Mouse (Mus musculus): ENCODE results near the gene Lmo1.

Lmo1 gene

DNA sequence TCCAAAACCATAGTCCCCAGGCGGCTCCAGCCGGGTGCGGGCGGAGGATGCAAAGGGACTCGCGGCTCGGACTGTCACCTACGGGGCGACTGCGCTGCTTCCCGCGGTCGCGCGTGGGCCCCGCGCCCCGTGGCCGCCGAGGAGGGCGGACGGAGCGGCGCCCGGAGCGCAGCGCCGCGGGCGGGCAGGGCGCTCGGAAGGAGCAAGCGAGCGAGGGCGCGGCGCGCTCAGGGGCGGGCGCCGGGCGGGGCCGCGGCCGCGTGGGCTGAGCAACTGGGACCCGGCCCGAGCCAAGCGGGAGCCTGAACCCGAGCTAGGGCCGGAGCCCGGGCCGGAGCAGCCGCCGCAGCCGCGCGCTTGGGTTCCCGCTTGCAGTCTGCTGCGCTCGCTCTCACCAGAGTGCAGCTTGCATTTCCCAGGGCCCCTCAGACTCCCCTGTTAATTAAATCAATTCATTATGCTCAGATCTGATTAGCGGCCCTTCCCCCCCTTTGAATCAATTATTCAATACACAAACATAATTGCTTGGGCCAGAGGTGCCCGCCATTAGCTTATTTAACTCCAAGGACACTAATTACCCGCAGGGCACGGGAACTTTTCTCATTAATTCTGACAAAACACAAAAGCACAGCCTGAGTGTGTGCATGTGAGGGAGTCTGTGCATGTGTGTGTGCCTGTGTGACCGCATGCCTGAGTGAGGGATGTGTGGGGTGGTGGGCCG is at the start of gene Lmo1:
Gene Lmo1 (minus strand): TSS at position 259 of the 721 bp plus-strand sequence.
- in situ Hi-C loops (cut with MboI, MseI): no loop called here

DNA sequence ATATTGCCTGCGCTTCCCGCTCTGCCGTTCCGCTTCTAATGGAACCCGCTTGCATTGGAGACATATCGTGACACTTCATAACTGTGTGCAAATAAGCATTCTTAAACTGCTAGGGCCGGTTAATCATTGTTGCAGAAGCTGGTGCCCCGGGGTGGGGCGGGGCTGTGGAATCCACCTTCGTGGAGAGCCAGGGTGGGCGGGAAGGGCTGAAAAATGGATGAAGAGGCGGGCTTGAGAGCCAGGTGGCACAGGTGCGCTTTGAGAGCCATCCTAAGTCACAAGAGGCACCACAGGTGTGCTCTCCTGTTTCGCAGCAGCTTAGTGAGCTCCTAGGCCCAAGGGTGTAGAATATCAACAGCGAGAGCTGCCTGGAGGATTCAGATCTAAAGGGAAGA is 46.7 kb upstream of the Lmo1 start:
- in situ Hi-C loops (cut with MboI, MseI): no loop called here

DNA sequence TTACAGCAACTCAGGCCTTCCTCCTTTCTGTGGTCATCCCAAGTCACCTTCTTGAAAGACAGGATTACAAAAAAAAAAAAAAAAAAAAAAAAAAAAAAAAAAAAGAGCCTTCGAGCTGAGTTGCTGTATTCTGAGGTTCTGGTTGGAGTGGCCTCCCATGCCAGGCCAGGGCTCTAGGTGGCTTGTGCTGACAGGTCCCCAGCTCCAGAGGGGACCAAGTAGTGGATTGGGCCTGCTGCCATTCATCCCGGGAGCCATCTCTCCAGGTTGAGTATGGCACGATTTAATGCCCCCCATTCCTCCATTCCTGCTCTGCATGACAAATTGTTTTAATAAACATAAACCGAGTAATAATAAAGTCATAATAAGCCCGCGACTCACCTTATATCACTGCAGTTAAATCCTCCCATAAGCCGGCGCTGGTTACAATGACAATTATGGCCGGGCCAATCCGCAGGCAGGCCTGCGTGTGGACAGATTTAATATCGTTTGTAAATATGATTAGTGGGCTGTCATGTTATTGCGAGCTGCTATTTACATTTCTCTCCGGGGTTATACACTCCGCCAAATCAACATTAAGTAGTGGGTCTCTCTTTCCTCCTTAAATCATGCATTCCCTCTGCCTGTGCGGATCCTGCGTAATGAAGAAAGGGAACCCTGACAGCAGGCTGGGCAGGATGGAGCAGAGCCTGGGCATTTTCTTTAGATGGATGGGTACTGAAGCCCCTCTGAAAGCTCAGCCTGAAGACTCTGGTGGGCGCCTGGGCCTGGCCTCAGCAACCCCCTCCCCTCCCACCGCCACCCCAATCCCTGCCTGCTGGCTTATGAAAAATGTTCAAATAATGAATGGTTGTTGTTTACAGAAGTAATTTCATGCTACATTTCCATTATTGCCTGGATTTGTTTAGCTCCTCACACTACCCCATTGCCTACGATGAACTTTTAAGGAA is 46.0 kb upstream of the Lmo1 start:
- in situ Hi-C loops (cut with MboI, MseI): no loop called here

DNA sequence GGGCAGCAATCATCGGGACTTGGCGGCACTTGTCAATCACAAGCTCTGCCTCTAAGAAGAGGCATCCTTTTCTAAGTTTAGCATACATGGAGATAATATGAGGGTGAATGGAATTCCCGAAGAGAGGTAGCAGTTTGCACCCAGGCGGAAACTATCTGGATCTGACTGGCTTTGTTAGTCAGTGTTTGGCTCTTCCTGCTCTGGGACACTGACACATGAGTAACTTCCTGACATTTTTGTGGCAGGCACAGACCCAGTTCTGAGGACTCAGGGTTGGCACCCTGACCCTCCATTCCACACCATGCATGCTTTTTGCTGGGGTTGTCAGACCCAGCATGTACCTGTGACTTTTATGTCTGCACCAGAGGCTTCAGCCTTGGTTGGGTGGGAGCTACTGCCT is 45.0 kb upstream of the Lmo1 start:
- in situ Hi-C loops (cut with MboI, MseI): no loop called here

DNA sequence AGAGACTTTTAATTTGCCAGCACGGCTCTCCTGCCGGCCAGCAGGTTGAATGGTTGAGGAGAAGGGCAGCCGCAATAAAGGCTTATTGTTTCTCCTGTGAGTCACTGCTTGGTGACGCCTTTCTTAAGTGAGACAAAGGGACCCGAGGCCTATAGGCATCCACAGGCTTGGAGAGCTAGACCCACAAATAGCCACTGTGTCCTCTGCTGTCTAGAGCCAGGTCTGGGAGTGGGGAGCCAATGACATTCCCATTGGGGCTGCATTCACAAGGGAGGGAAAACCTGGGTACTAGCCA is 43.9 kb upstream of the Lmo1 start:
- in situ Hi-C loops (cut with MboI, MseI): no loop called here

DNA sequence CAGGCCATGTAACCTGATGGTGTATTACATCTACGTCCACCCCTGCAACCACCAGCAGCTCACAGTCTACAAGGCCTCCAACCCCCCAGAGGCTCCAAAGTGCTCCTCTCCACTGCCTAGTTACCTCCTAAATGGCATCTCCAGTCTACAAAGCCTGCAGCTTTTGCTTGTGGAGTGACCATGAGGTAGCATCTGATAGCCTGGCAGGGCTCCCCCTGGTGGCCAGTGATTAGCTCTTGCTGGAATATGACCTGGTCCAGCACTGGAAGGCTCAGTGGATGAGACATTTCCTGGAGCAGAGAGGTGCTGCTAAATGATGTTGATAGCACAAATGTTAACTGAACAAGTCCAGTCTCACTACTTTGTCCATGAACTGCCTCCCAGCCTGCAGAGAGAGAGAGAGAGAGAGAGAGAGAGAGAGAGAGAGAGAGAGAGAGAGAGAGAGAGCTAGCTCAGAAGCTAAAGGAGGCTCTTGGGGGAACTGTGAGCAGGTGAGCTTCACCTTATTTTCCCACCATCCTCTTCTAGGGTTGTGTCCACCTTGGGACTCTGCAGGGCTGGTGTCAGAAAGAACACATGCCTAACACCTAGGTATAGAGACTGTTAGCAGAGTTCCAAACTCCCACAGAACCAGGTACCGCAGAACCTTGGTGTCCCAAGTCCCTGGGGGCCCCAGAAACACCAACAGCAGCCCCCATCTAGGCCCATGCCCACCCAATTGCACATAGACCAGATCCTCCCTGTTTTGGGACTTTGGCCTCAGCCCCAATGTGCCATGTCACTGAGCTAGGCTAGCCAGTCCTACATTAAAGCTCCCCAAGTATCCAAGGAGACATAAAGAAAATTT is 43.3 kb upstream of the Lmo1 start:
- in situ Hi-C loops (cut with MboI, MseI): no loop called here

DNA sequence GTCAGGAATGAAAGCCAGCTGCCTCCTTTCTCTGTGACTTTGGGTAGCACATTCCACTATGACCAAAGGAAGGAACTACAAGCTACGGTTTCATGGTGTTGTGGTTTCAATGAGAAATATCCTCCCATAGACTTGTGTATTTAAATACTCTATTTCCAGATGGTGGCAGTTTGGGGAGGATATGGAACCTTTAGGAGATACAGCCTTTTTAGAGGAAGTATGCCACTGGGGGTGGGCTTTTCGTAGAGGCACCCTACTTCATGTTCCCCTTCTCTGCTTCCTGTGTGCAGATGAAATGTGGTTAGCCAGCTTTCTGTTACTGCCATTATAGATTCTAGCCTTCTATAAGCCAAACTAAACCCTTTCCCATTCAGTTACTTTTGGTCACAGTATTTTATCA is 34.8 kb upstream of the Lmo1 start:
- in situ Hi-C loops (cut with MboI, MseI): no loop called here

DNA sequence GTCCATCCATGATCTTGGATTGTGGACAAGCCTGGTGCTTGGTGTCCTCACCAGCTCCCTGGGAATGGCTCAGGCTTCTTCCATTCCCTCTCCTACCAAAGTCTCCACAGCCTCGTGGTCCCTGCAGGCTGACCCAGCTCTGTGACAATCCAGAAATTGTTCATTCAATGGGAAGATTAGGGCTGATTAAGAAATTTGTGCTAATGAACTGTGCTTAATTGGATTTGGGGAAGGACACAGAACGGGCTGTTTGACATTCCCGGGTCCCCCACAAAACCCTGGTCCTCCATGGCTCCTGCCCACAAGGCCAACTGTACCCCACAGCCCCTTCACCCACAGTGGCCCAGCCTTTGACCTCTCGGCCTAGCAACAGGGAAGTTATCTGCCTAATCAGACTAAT is 32.8 kb upstream of the Lmo1 start:
- in situ Hi-C loops (cut with MboI, MseI): no loop called here

DNA sequence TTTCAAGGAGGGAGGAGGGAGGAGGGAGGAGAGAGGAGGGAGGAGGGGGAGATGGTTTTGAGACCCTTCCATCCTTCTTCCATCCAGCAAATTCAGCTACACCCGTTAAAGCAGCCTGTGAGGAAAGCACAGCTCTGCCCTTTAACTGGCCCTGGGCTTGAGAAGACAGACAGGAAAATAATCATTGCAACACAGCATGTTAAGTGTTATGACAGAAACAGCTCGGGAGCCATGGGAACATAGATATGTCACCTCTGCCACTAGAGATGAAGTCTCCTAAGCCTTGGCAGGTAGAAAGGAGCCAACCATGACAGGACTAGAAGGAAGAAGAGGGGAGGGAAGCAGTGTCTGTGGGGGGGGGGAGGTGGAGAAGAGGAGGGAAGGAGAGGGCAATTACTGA is 31.4 kb upstream of the Lmo1 start:
- in situ Hi-C loops (cut with MboI, MseI): no loop called here

DNA sequence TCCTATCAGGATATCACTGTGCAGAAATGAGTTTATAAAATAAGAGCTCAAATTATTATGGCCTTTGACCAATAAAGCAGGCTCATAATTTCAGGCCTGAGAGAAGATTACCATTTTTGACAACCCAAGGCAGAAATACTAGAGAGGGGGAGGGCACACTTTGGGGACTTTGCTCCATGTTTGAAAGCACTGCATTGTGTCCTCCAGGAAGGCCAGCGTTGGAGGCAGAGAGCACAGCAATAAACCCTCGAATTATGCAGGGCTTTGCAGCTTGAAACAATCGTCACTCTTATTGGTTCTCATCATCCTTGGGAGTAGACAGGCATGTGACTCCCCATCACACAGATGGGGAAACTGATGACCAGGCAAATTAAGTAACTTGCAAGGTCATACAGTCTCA is 28.1 kb upstream of the Lmo1 start:
- in situ Hi-C loops (cut with MboI, MseI): no loop called here

DNA sequence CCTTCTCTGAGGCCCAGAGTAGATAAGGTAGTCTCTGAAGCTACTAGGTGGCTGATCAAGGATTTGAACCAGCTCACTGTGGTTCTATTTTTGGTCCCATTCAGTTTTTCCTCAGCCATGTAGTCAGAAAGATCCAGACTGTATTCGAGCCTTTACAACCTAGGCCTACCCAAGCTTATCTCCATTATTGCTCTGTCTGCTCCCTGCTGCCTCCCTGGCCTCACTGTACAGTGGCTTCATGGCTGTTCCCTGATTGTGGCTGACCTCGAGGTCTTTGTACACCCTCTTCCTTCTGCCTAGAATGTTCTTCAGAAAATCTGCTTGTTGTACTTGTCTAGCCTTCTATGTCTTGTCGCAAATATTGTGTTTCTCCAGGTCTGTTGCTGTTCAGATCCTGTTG is 25.6 kb upstream of the Lmo1 start:
- in situ Hi-C loops (cut with MboI, MseI): no loop called here

DNA sequence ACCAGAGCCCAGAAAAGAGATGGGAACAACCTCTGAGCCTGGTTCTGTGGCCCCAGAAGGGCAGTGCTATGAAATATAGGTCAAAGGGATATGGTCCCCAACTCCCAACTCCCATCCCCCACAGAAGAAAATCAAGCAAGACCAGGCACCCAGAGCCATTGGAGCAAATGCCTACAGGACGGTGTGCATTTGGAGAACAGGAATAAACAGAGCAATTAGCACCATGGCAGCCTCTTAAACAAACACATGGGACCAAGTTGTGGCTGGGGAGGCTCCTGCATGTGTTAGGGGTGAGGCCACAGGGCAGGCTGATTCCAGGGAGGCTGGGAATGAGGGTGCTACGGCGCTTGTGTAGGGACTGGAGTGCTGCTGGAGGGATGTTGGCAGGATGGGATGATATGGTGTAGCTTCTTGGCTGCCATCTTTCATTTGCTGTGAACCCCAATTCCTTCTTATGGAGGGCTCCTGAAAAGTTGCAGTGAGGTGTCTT is 22.2 kb upstream of the Lmo1 start:
- in situ Hi-C loops (cut with MboI, MseI): no loop called here

DNA sequence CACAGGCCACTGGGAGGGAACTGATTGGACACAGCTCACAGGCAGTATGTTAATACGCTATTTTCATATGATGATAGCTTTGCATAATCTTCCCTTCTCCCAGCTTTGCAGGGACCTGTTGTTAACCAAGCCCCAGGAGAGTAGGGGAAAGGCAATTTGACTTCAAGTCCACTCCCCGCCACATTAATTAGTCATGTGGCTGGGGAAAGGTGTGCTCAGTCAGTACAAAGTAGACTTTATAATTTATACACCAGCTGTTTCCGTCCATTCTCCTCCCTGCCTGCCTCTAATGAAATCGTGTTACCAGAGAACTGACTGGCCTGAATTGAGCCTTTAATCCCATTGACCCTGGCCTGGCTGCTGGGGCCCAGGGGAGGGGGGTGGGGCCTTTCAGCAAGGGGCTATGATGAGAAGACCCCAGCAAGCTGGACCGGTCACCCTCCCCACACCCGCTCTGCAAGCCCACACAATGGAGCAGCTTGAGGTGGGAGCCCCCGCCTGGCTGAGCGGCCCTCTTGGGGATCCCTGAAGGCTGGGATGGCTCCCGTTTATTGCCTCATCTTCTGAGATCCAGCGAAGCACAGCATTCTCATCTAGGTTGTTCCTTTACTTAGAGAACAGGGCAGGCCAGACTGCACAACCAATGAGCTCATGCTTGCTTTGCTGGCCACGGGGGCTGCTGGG is 21.5 kb upstream of the Lmo1 start:
- in situ Hi-C loops (cut with MboI, MseI): no loop called here

DNA sequence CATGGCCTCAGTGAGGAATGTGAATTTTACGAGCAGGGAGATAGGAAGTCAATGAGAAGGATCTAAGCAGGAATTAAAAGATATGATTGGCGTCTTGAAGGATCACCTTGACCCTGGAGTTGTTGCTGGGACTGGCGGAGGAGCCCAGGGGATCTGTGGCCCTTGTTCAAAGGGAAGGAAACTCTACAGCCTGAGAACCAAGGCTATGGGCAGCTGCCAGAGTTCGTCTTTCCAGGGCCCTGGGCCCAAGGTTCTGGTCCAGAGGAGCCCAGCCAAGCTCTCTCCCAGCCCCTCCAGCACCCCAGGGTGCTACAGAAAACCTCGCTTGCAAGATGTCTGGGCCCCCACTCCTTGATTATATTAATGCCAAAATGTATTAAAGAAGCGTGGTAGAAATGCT is 21.0 kb upstream of the Lmo1 start:
- in situ Hi-C loops (cut with MboI, MseI): no loop called here

DNA sequence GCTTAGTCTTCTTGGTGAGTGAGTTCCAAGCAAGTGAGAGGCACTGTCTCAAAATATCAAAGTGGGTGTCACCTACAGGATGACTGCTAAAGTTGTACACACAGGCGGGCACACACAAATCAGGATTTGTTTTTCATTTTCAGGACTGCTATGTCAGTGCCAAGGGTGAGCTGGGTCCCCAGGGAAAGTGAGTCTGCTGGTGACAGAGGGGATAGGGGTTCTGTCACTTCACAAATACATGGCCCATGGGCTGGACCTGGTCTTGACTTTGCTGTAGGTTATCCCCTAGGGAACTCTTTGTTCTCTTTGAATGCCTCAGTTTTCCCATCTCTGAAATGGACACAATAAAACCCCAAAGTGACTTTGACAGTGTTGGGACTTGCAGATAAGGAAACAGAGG is 19.8 kb upstream of the Lmo1 start:
- in situ Hi-C loops (cut with MboI, MseI): no loop called here

DNA sequence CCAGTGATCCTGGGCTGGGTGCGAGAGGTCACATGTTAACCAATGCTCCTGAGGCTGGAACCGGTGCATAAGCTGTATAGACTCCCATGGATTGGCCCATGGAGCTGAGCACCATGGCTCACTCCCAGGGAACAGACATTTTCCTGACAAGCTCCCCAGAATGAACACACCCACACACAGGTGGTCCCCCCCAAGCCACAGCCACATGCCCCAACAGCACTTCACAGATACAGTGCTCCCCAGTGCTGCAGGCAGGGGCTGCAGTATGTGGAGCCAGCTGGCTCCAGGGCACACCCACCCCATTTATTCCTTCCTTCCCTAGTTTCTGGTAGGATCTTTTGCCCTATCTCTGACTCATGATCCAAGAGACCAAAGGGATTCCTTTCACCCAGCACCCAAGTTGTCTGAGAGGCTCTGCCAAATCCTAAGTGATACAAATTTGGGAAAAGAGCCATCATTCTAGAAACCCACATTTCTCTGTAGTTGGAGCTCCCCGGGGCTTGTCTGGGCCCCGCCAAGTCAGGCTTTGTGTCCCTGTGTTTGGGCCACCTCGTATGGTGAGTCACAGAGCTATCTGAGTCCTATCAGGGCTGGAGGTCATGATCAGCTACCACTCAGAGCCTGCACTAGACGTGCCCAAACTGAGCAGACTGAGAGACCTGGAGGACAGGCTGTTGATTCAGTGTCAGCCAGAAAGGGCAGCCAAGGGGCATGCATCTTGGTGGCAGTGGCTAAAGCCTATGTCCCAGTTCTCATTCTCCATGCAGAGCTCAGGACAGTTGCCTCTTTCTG is 12.4 kb upstream of the Lmo1 start:
- in situ Hi-C loops (cut with MboI, MseI): no loop called here

DNA sequence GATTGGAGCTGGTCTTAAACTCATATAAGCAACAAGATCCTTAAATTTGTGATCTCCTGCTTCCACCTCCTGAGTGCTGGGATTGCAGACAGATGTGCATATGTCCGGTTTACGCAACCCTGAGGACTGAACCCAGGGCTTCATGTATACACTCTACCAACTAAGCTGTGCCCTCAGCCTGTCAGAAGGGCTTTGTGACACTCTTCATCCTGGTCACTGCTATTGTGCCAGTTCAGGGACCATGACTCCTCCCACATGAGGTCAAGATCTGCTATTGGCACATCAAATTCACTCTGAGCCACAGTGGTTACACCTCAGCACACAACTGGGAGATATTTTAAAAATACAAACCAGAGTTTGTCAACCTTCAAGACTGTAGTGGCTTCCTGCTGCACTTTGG is 11.0 kb upstream of the Lmo1 start:
- in situ Hi-C loops (cut with MboI, MseI): no loop called here

DNA sequence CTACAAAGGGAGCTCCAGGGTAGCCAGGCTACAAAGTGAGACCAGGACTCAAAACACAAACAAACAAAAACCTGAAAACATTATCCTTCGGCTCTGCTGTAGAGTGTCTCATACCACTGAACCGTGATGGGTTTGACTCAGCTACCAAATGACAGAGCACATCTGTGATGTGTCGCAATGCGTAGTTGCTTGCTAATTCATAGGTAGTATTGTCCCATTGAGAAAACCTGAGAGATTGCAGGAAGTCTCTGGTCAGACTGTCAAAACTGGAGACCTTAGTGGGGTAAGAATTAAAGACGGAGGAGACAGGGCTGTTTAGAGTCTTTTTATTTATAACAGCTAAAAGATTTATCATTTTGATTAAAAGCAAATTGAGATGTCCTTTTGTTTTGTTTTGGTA is 10.6 kb upstream of the Lmo1 start:
- in situ Hi-C loops (cut with MboI, MseI): no loop called here

DNA sequence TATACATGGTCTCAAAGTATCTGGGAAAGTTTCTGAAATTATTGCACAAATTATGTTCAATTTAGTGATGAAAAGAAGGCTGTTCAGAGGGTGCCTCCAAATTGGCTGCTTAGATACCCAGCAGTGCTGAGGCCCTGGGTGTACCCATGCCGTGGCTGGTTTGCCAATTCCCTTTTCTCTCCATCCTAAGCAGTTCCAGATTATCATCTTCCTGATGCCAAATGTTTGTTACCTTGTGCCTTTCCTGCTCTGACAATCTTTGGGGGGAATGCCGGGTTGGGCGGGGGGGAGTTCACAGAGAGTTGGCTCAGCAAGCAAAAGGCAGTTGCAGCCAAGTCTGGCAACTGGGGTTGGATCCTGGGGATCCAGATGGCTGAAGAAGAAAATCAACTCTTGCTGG is 1.7 kb upstream of the Lmo1 start:
- in situ Hi-C loops (cut with MboI, MseI): no loop called here

DNA sequence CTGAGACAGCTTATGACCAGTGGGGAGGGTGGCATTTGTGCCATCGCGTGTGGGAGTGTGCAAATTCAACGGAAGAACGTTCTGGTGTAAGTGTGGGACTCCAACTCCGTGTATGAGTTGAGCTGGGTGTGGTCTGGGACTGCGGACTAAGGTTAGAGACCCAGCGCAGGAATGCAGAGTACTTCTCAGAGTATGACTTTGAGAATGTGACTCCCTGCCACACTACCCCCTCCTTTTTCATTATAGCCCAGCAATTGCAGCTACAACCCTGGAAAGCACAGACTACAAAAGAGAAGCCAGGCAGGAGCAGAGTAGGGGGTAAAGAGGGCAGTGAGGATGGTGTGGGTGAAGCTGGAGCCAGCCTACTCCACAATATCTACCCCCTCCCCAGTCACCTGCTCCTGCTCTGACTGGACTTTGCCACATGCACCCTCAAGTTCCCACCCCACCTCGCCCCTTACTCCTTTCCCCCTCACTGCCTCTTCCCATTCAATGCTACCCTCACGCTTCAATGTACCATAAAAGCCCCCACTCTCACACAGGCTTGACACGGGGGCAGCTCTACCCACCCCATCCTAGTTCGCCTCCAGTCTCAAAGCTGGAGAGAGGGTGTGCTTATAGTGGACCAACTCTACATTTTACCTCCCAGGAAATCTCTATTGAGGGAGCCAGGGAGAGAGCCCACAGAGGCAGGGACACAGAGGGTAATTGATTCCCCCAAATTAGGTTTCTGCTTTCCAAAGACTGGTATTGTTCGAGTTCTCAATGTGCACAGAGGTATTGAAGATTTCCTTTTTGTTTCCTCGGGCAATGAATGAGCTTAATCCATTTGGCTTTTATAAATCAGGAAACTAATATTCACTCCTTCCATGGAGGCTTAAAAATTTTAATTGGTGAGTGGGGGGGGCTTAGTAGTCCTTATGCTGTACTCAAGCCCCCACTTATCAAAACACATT is 941 bp upstream of the Lmo1 start:
- in situ Hi-C loops (cut with MboI, MseI): no loop called here
